Comparison of ENCODE assay signal across 9 mouse cellular contexts in the genomic region with DNA sequence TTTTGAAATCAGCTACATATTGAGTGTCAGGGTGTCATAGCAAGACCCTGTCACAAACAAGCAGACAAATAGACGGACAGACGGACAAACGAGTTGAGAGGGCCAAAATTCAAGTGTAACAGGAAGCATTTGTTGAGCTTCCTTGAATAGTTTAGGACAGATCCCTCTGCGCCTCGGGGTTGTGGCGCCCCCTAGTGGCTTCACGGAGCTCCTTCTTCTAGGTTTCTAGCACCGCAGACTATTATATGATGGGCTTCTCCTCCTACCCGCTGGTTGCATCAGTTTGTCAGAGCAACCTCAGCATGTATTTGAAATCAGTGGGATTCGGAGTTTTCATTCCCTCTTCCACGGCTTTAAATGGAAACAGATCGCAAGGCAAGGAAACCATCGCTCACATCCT. TPM values are rescaled to one million over a fixed set of nuclear protein-coding genes. Genes with fewer than 3 reads are reported as not detected.
DNase-seq lines count a peak whose midpoint lies in the region; ATAC-seq and TF ChIP-seq lines count a peak whose summit lies in the region.
"Had no signal": no experiment of that assay in that cellular context is flagged by ENCODE, and none has a peak within 500 bp of the region (broad histone marks: within the 10 kb centered on the region; RNA-seq: fewer than 3 reads in every experiment).

No protein-coding gene starts in this region.

- TF ChIP-seq RAD21 in MEL (IDR thresholded peaks at IDR 0.05; ENCODE audit: low read depth, low read length), result peak; percentile 97

- peak overlapping the region; percentile 40; the same call in 1 of the 2 replicates for H3K9ac ChIP-seq in MEL (ENCODE audit: control insufficient read depth, low read depth, low read length, poor library complexity, severe bottlenecking)
- H3K9ac ChIP-seq in forebrain, embryonic 16.5 days (replicated peaks; ENCODE audit: low read depth, low read length), result no peak overlapping the region
- H3K9ac ChIP-seq in hindbrain, embryonic 13.5 days, result no peak overlapping the region

- no peaks in the 10 kb centered on the region for H3K9me3 ChIP-seq in MEL (replicated peaks; ENCODE audit: insufficient read depth, low read length)
- no peaks in the 10 kb centered on the region for H3K9me3 ChIP-seq in forebrain, embryonic 16.5 days (ENCODE audit: control insufficient read depth, low read length)
- no peaks in the 10 kb centered on the region for H3K9me3 ChIP-seq in hindbrain, embryonic 13.5 days

- WGBS in forebrain, embryonic 16.5 days, result 9% methylated on average over 13 of the region's 13 CpGs
- WGBS in hindbrain, embryonic 13.5 days, result 5% methylated on average over 13 of the region's 13 CpGs

- no peaks in the 10 kb centered on the region for H3K4me1 ChIP-seq in MEL (ENCODE audit: control insufficient read depth in 1 of 2, insufficient read depth in 2 of 2, low read length in 2 of 2)
- peaks cover 8% of the 10 kb centered on the region; the same call in 1 of the 2 replicates for H3K4me1 ChIP-seq in forebrain, embryonic 16.5 days (replicated peaks; ENCODE audit: control insufficient read depth, insufficient read depth, low read length)
- peaks cover 11% of the 10 kb centered on the region for H3K4me1 ChIP-seq in hindbrain, embryonic 13.5 days (replicated peaks)

- no peaks in the 10 kb centered on the region for H3K36me3 ChIP-seq in MEL (ENCODE audit: control insufficient read depth in 1 of 2, insufficient read depth in 2 of 2, low read length in 2 of 2)
- no peaks in the 10 kb centered on the region for H3K36me3 ChIP-seq in forebrain, embryonic 16.5 days (ENCODE audit: control insufficient read depth, insufficient read depth)
- H3K36me3 ChIP-seq in hindbrain, embryonic 13.5 days, result no peaks in the 10 kb centered on the region

- DNase-seq in MEL (ENCODE audit: low read depth, low spot score), result peak; percentile 86
- DNase-seq in cerebellum, adult 11 months, result peak; percentile 66
- peak; percentile 90 to 93 for DNase-seq in layer of hippocampus, postnatal 10 days (ENCODE audit: low spot score in 2 of 2)
- DNase-seq in lung, postnatal 25 days (ENCODE audit: low spot score), result peak; percentile 75
- DNase-seq in retina, adult 2 months (ENCODE audit: low read depth, low spot score), result peak; percentile 29
- DNase-seq in thymus, postnatal 14 days, result peak; percentile 79

- no peak for TF ChIP-seq EP300 in MEL (IDR thresholded peaks at IDR 0.05; ENCODE audit: low read depth in 1 of 2, low read length in 2 of 2)

- no peaks in the 10 kb centered on the region for H3K79me2 ChIP-seq in MEL (ENCODE audit: control insufficient read depth, insufficient read depth, low read length, poor library complexity)

- H3K4me3 ChIP-seq in MEL (ENCODE audit: control insufficient read depth in 1 of 2, insufficient read depth in 1 of 2, low read depth in 2 of 2, low read length in 2 of 2), result no peak overlapping the region
- H3K4me3 ChIP-seq in forebrain, embryonic 16.5 days (replicated peaks; ENCODE audit: low read length), result no peak overlapping the region
- H3K4me3 ChIP-seq in hindbrain, embryonic 13.5 days, result no peak overlapping the region

- peaks cover 0 to 3% of the 10 kb centered on the region in 2 experiments; a peak in 3 of 4 replicates for H3K27me3 ChIP-seq in MEL (ENCODE audit: control insufficient read depth in 1 of 2, insufficient read depth in 2 of 2, low read length in 2 of 2)
- no peaks in the 10 kb centered on the region for H3K27me3 ChIP-seq in forebrain, embryonic 16.5 days (replicated peaks; ENCODE audit: control insufficient read depth, insufficient read depth, low read length)
- peaks cover 7% of the 10 kb centered on the region; the same call in 1 of the 2 replicates for H3K27me3 ChIP-seq in hindbrain, embryonic 13.5 days

- H3K27ac ChIP-seq in MEL (ENCODE audit: control insufficient read depth, low read depth, low read length), result no peak overlapping the region
- no peak overlapping the region for H3K27ac ChIP-seq in forebrain, embryonic 16.5 days (ENCODE audit: low read length)
- H3K27ac ChIP-seq in hindbrain, embryonic 13.5 days, result no peak overlapping the region
- H3K27ac ChIP-seq: macrophage had no signal

- ATAC-seq in forebrain, embryonic 16.5 days, result peak; percentile 79
- peak; percentile 85 for ATAC-seq in hindbrain, embryonic 13.5 days (ENCODE audit: low FRiP score)

- TF ChIP-seq POLR2A in MEL (IDR thresholded peaks at IDR 0.05; ENCODE audit: control insufficient read depth in 1 of 2, insufficient read depth in 1 of 2, low read depth in 1 of 2, low read length in 2 of 2, poor library complexity in 1 of 2), result no peak

- TF ChIP-seq CTCF in MEL (IDR thresholded peaks at IDR 0.05 in 2 of 3, conservative IDR thresholded peaks at IDR 0.05 in 1 of 3; ENCODE audit: control insufficient read depth in 1 of 3, insufficient read depth in 1 of 3, low read depth in 2 of 3, low read length in 3 of 3, poor library complexity in 1 of 3, severe bottlenecking in 1 of 3), result peak; percentile 87 to 97 (median 96)

- H3K4me2 ChIP-seq in forebrain, embryonic 16.5 days (ENCODE audit: low read length), result no peak overlapping the region
- 0 out of 2 replicates have a peak overlapping the region, but pooled peaks have one; percentile 4 for H3K4me2 ChIP-seq in hindbrain, embryonic 13.5 days

TF ChIP-seq in MEL, 35 proteins besides CTCF, POLR2A, EP300 and RAD21:
- TF ChIP-seq SMC3 (IDR thresholded peaks at IDR 0.05; ENCODE audit: low read depth, low read length) (peak; percentile 97), ZC3H11A (IDR thresholded peaks at IDR 0.05; ENCODE audit: low read depth, low read length) (peak; percentile 93), E2F4 (IDR thresholded peaks at IDR 0.05; ENCODE audit: borderline replicate concordance, low read depth, low read length) (no peak)

RNA-seq across cellular contexts. Expression of gene Fam98b, which starts 18.3 kb away (rescaled TPM):
- 14.3 and 16.4 TPM in 2 replicates for total RNA-seq in MEL (2012; rRNA removed)
- 100 to 1,000 TPM in 1 of 2 experiments, 10 to 100 TPM in 1; 54.9 to 228 TPM for polyA plus RNA-seq in MEL (2012; ENCODE audit: insufficient read depth in 1 of 2, insufficient read length in 2 of 2, low read depth in 1 of 2, low replicate concordance in 2 of 2, missing spikeins in 1 of 2)
- polyA plus RNA-seq in forebrain, embryonic 16.5 days (2015; fragmentation: Nextera tagmentation; extraction: Ambion mirVana), result 11.0 and 14.7 TPM in 2 replicates
- 17.7 and 21.1 TPM in 2 replicates for polyA plus RNA-seq in hindbrain, embryonic 13.5 days (2015; fragmentation: Nextera tagmentation; extraction: Ambion mirVana)
- 10 to 100 TPM; 48.1 to 48.8 TPM for total RNA-seq in layer of hippocampus, postnatal 10 days (2021)

Comparison
In these comparisons a context has a peak if more than half of its experiments do, and no peak if none do; other contexts are left out.
1. DNase-seq: peak in every context shown above with its lines; median percentile 92 in layer of hippocampus, postnatal 10 days; 86 in MEL; 79 in thymus, postnatal 14 days; 75 in lung, postnatal 25 days; 66 in cerebellum, adult 11 months; 29 in retina, adult 2 months.